Mouse (Mus musculus) ES-Bruce4 (cell line): ENCODE results near the gene Cabcoco1. TPM values are rescaled to one million over a fixed set of nuclear protein-coding genes. Genes with fewer than 3 reads are reported as not detected.

Source experiments
- H3K27ac ChIP-seq: 2 replicates; pipeline ENCODE4 v1.5.1; 2012; ENCODE audit warnings: low read length, inconsistent platforms; ENCODE audit not compliant: insufficient read depth
- H3K27me3 ChIP-seq: 2 replicates; pipeline ENCODE4 v1.6.1; 2012; ENCODE audit warnings: mild to moderate bottlenecking, low read length, inconsistent platforms; ENCODE audit not compliant: control insufficient read depth, poor library complexity, insufficient read depth, severe bottlenecking
- H3K36me3 ChIP-seq: 2 replicates; pipeline ENCODE4 v1.6.1; 2012; ENCODE audit warnings: inconsistent platforms, mild to moderate bottlenecking, low read length, moderate library complexity; ENCODE audit not compliant: control insufficient read depth, poor library complexity, insufficient read depth, severe bottlenecking
- H3K4me1 ChIP-seq: one replicate; pipeline ENCODE4 v1.8.1; 2011; ENCODE audit warnings: low read length; ENCODE audit not compliant: control insufficient read depth, insufficient read depth
- H3K4me3 ChIP-seq: 2 replicates; pipeline ENCODE4 v1.5.1; 2011; ENCODE audit warnings: low read depth, mild to moderate bottlenecking, low read length
- H3K9ac ChIP-seq: 2 replicates; pipeline ENCODE4 v1.6.1; 2012; ENCODE audit warnings: low read depth, mild to moderate bottlenecking, inconsistent platforms; ENCODE audit not compliant: poor library complexity, severe bottlenecking
- H3K9me3 ChIP-seq: replicated peaks from 2 replicates; pipeline ENCODE4 v1.6.1; 2012; ENCODE audit warnings: mild to moderate bottlenecking, low read length, inconsistent platforms; ENCODE audit not compliant: control insufficient read depth, poor library complexity, insufficient read depth, severe bottlenecking
- CTCF ChIP-seq: IDR thresholded peaks from one replicate; pipeline ENCODE4 v1.8.1; 2011; ENCODE audit warnings: low read depth, low read length
- EP300 ChIP-seq: IDR thresholded peaks from 2 replicates; pipeline ENCODE4 v1.6.1; 2011; ENCODE audit warnings: low read depth, low read length; ENCODE audit not compliant: insufficient read depth
- POLR2A ChIP-seq: IDR thresholded peaks from one replicate; pipeline ENCODE4 v1.8.1; 2011; ENCODE audit warnings: low read length; ENCODE audit not compliant: insufficient read depth
- polyA plus RNA-seq: library from polyadenylated mRNA; stranded (reverse); fragments of >200 nt; gene quantifications from 2 replicates; pipeline ENCODE4 v1.2.4, GENCODE M21; 2011; ENCODE audit warnings: low read depth; ENCODE audit not compliant: missing spikeins, insufficient read depth, insufficient read length

The Cabcoco1 gene
- polyA plus RNA-seq, 1 experiment: not detected

GRCm38 (mm10) chr10:68459784-68460183 is 81.9 kb downstream of the Cabcoco1 start:
- H3K4me3 ChIP-seq: no peak overlapping the region
- H3K36me3 ChIP-seq: no peaks in the 10 kb centered on the region
- no peaks in the 10 kb centered on the region for H3K27me3 ChIP-seq
- no peaks in the 10 kb centered on the region for H3K9me3 ChIP-seq
- H3K27ac ChIP-seq: no peak overlapping the region
- H3K4me1 ChIP-seq: no peaks in the 10 kb centered on the region
- H3K9ac ChIP-seq: no peak overlapping the region
- TF ChIP-seq EP300: no peak
- TF ChIP-seq CTCF: no peak
- TF ChIP-seq POLR2A: no peak

GRCm38 (mm10) chr10:68457019-68457418 is 84.7 kb downstream of the Cabcoco1 start:
- Histone ChIP-seq H3K9me3 (no peaks in the 10 kb centered on the region; the same call in 1 of the 2 replicates), H3K27ac (no peak overlapping the region), H3K27me3 (no peaks in the 10 kb centered on the region), H3K9ac (no peak overlapping the region), H3K4me3 (no peak overlapping the region), H3K4me1 (no peaks in the 10 kb centered on the region), H3K36me3 (no peaks in the 10 kb centered on the region)
- TF ChIP-seq EP300 (no peak), POLR2A (no peak), CTCF (no peak)

GRCm38 (mm10) chr10:68454541-68454940 is 87.2 kb downstream of the Cabcoco1 start:
- Histone ChIP-seq H3K4me1 (no peaks in the 10 kb centered on the region), H3K9ac (no peak overlapping the region), H3K4me3 (no peak overlapping the region), H3K9me3 (no peaks in the 10 kb centered on the region; the same call in 1 of the 2 replicates), H3K27me3 (no peaks in the 10 kb centered on the region), H3K36me3 (no peaks in the 10 kb centered on the region), H3K27ac (no peak overlapping the region)
- TF ChIP-seq CTCF (peak; percentile 45), POLR2A (no peak)

GRCm38 (mm10) chr10:68446797-68447125 is 94.9 kb downstream of the Cabcoco1 start:
- Histone ChIP-seq H3K27ac (no peak overlapping the region), H3K9ac (no peak overlapping the region), H3K36me3 (no peaks in the 10 kb centered on the region), H3K9me3 (no peaks in the 10 kb centered on the region), H3K4me3 (no peak overlapping the region), H3K27me3 (no peaks in the 10 kb centered on the region), H3K4me1 (no peaks in the 10 kb centered on the region)
- TF ChIP-seq CTCF: no peak
- TF ChIP-seq EP300: no peak
- no peak for TF ChIP-seq POLR2A

GRCm38 (mm10) chr10:68445876-68446796 is 95.6 kb downstream of the Cabcoco1 start:
- H3K9ac ChIP-seq: no peak overlapping the region

GRCm38 (mm10) chr10:68445244-68445811 is 96.4 kb downstream of the Cabcoco1 start:
- Histone ChIP-seq H3K27ac (no peak overlapping the region), H3K9me3 (no peaks in the 10 kb centered on the region), H3K4me3 (no peak overlapping the region), H3K9ac (no peak overlapping the region), H3K27me3 (no peaks in the 10 kb centered on the region), H3K4me1 (no peaks in the 10 kb centered on the region), H3K36me3 (no peaks in the 10 kb centered on the region)
- TF ChIP-seq EP300: no peak
- no peak for TF ChIP-seq POLR2A
- no peak for TF ChIP-seq CTCF

More at GRCm38 (mm10) chr10:68445876-68446796, 95.6 kb downstream of the Cabcoco1 start:
- Histone ChIP-seq H3K27me3 (no peaks in the 10 kb centered on the region), H3K36me3 (no peaks in the 10 kb centered on the region), H3K9me3 (no peaks in the 10 kb centered on the region), H3K27ac (no peak overlapping the region), H3K4me3 (no peak overlapping the region), H3K4me1 (no peaks in the 10 kb centered on the region)
- no peak for TF ChIP-seq CTCF
